Mouse (Mus musculus) forebrain, embryonic 16.5 days (tissue): ENCODE measurements around the gene Tarsl2. TPM values are rescaled to one million over a fixed set of nuclear protein-coding genes. Genes with fewer than 3 reads are reported as not detected.

Experiments
- ATAC-seq: fragments of 200-750 bp; cut with Nextera tagmentation; 2 replicates; pipeline ENCODE4 v1.8.0; 2017; ENCODE audit warnings: mild to moderate bottlenecking, moderate library complexity
- H3K27ac ChIP-seq: fragments of 300-500 bp; sonication (generic); 2 replicates; pipeline ENCODE4 v1.5.1; 2014; ENCODE audit warnings: low read length, control low read depth
- H3K27me3 ChIP-seq: fragments of 300-500 bp; sonication (generic); replicated peaks from 2 replicates; pipeline ENCODE4 v1.6.1; 2014; ENCODE audit warnings: low read length; ENCODE audit not compliant: control insufficient read depth, insufficient read depth
- H3K36me3 ChIP-seq: fragments of 300-500 bp; sonication (generic); 2 replicates; pipeline ENCODE4 v1.6.1; 2014; ENCODE audit not compliant: control insufficient read depth, insufficient read depth
- H3K4me1 ChIP-seq: fragments of 300-500 bp; sonication (generic); replicated peaks from 2 replicates; pipeline ENCODE4 v1.6.1; 2014; ENCODE audit warnings: low read length; ENCODE audit not compliant: control insufficient read depth, insufficient read depth
- H3K4me2 ChIP-seq: fragments of 300-500 bp; sonication (generic); 2 replicates; pipeline ENCODE4 v1.6.1; 2014; ENCODE audit warnings: mild to moderate bottlenecking, low read length, control low read depth
- H3K4me3 ChIP-seq: fragments of 300-500 bp; sonication (generic); replicated peaks from 2 replicates; pipeline ENCODE4 v1.5.1; 2014; ENCODE audit warnings: mild to moderate bottlenecking, low read length, control low read depth
- H3K9ac ChIP-seq: fragments of 300-500 bp; sonication (generic); replicated peaks from 2 replicates; pipeline ENCODE4 v1.6.1; 2014; ENCODE audit warnings: low read depth, low read length, control low read depth
- H3K9me3 ChIP-seq: fragments of 300-500 bp; sonication (generic); 2 replicates; pipeline ENCODE4 v1.6.1; 2016; ENCODE audit warnings: low read length; ENCODE audit not compliant: control insufficient read depth
- WGBS: fragments of 180-500 bp; shearing (Covaris S2); extraction: QIAGEN DNeasy Blood & Tissue Kit; methylation state at CpG from one replicate; pipeline ENCODE4 v1.1.7; 2014; 5-methylcytosine and 5-hydroxymethylcytosine counted together
- polyA plus RNA-seq: library from polyadenylated mRNA; unstranded; fragments of >200 nt; fragmentation: Nextera tagmentation; extraction: Ambion mirVana; gene quantifications from 2 replicates; pipeline ENCODE4 v1.2.1, GENCODE M21; 2015

Gene Tarsl2
- 14.6 and 16.6 TPM in 2 replicates for polyA plus RNA-seq

GRCm38 (mm10) chr7:65644643-65645351 is at the start of gene Tarsl2:
TSS of gene Tarsl2 (plus strand) at chr7:65644898.
- Histone ChIP-seq H3K9me3 (no peaks in the 10 kb centered on the region), H3K27me3 (no peaks in the 10 kb centered on the region), H3K27ac (peak within 1 kb of the TSS; percentile 39), H3K36me3 (peaks cover 7% of the 10 kb centered on the region; the same call in 1 of the 2 replicates), H3K4me1 (peaks cover 15% of the 10 kb centered on the region; the same call in 1 of the 2 replicates), H3K4me2 (peak within 1 kb of the TSS; percentile 66), H3K9ac (peak within 1 kb of the TSS; percentile 65), H3K4me3 (peak within 1 kb of the TSS; percentile 49)
- under 1% methylated on average over 64 of the region's 64 CpGs for WGBS
- ATAC-seq: peak; percentile 95

DNA sequence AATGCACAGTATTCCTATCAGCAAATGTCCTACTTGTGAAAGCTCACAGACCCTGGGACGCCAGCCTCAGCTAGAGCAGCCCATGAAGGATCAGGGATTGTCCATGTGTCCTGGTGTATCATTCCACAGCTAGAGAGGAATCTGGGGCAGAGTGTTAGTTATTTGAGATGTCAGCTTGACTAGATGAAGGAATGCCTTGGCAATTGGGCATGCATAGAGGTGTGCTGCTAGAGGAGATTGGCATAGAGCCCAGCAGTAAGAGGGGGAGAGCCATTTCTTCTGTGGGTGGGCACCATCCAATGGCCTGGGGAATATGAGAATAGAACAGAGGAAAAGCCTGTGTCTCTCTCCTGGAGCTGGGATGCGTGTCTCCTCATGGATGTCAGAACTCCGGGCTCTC is 38.6 kb upstream of the Tarsl2 start:
- 71% methylated on average over 3 of the region's 3 CpGs for WGBS
- no peaks in the 10 kb centered on the region for H3K9me3 ChIP-seq

DNA sequence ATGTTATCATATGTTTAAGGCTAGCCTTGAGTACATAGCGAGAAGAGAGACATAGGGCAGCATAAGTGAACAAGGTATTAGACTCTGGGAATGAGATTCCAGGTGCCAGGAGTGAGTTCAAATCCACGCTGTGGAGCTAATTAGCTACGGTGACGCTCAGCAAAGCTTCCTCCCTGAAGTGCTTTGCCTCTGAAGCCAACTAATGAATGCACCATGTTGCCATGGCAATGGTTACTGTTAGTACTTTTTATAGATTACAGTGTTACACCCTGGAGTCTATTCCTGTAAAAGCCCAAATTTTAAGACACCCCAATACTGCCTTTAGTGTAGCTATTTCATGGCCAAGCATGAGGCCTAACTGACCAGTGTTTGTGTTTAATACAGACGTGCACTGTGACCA is 37.7 kb upstream of the Tarsl2 start:
- no peak overlapping the region for H3K27ac ChIP-seq
- H3K27me3 ChIP-seq: no peaks in the 10 kb centered on the region

More for the DNA sequence above, 38.6 kb upstream of the Tarsl2 start:
- H3K4me1 ChIP-seq: no peaks in the 10 kb centered on the region; the same call in 1 of the 2 replicates
- no peaks in the 10 kb centered on the region for H3K36me3 ChIP-seq
- no peak overlapping the region for H3K9ac ChIP-seq
- no peaks in the 10 kb centered on the region for H3K27me3 ChIP-seq
- no peak for ATAC-seq
- no peak overlapping the region for H3K4me3 ChIP-seq
- no peak overlapping the region for H3K4me2 ChIP-seq
- no peak overlapping the region for H3K27ac ChIP-seq

DNA sequence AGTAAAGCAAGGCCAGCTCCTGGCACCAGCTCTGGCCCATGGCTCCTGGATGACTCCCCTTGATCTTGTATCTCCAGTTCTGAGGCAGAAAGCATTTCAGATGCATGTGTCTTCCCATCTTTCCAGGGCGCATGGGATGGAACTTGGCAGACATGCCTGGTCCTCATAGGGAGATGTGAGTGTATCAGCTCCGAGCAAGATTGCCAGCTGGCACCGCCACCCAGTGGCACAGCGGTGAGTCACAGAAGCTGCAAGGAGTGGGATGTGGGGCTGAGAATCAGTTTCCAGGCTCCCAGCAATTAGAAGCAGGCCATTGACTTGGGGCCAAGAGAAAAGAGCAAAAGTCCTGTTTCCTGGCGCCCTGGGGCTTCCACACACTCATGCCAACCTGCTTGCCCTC is 34.5 kb upstream of the Tarsl2 start:
- peak; percentile 75 for ATAC-seq
- no peaks in the 10 kb centered on the region; the same call in 1 of the 2 replicates for H3K4me1 ChIP-seq
- no peak overlapping the region for H3K4me2 ChIP-seq
- H3K4me3 ChIP-seq: no peak overlapping the region
- H3K27ac ChIP-seq: no peak overlapping the region
- H3K9ac ChIP-seq: no peak overlapping the region
- H3K9me3 ChIP-seq: no peaks in the 10 kb centered on the region
- WGBS: 49% methylated on average over 5 of the region's 5 CpGs
- H3K27me3 ChIP-seq: no peaks in the 10 kb centered on the region
- no peaks in the 10 kb centered on the region for H3K36me3 ChIP-seq

More for the DNA sequence above, 37.7 kb upstream of the Tarsl2 start:
- H3K9ac ChIP-seq: no peak overlapping the region
- H3K4me2 ChIP-seq: no peak overlapping the region
- no peaks in the 10 kb centered on the region; the same call in 1 of the 2 replicates for H3K4me1 ChIP-seq
- no peaks in the 10 kb centered on the region for H3K36me3 ChIP-seq
- 50% methylated on average over 5 of the region's 5 CpGs for WGBS
- no peak overlapping the region for H3K4me3 ChIP-seq
- peak; percentile 67; the same call in 1 of the 2 replicates for ATAC-seq
- no peaks in the 10 kb centered on the region for H3K9me3 ChIP-seq

- no peak for ATAC-seq
- Histone ChIP-seq H3K36me3 (no peaks in the 10 kb centered on the region), H3K27ac (no peak overlapping the region), H3K9me3 (no peaks in the 10 kb centered on the region), H3K4me3 (no peak overlapping the region), H3K4me1 (no peaks in the 10 kb centered on the region; the same call in 1 of the 2 replicates), H3K27me3 (no peaks in the 10 kb centered on the region), H3K9ac (no peak overlapping the region), H3K4me2 (no peak overlapping the region)
- WGBS: 58% methylated on average over 8 of the region's 8 CpGs
These were observed 34.0 kb upstream of the Tarsl2 start for GRCm38 (mm10) chr7:65610673-65611072.

DNA sequence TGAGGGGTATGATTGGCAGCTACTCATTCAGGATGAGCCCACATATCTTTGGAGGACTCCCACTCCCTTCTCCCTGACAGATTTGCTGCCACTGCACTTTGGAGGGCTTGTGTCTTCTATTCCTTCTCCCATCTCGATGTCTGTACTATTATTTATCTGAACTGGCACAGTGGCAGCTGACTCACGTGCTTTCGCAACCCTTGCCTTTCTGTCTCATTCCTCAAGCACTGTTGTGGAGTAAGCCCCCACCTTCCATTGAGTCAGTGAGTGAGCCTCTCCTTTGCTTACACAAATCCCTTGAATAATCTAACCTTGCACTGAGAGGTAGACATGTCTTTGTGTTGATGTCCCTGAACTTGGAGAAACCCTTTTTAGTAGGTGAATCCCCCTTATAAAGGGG is 33.4 kb upstream of the Tarsl2 start:
- Histone ChIP-seq H3K4me2 (no peak overlapping the region), H3K9ac (no peak overlapping the region), H3K36me3 (no peaks in the 10 kb centered on the region), H3K27ac (no peak overlapping the region), H3K4me1 (no peaks in the 10 kb centered on the region; the same call in 1 of the 2 replicates), H3K4me3 (no peak overlapping the region), H3K9me3 (no peaks in the 10 kb centered on the region), H3K27me3 (no peaks in the 10 kb centered on the region)
- no peak for ATAC-seq
- 84% methylated on average over 3 of the region's 3 CpGs for whole genome bisulfite sequencing

DNA sequence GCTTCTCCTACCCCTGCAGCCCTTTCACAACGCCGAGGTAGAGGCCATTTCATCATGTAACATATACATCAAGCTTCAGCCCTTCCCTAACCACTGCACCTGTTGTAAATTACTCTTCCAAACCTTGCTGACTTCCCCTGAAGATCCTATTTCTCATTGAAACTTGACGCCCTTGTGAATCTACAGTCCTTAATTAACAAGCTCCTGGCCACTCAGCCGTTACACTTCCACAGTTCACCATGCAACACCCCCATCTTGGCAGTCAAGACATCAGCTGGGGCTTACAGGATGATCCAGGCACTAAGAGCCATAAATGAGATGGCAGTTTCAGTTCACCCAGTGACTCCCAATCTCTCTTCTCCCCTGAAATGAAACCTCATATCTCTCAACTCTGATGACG is 31.0 kb upstream of the Tarsl2 start:
- Histone ChIP-seq H3K9me3 (no peaks in the 10 kb centered on the region), H3K27me3 (no peaks in the 10 kb centered on the region), H3K4me3 (no peak overlapping the region), H3K27ac (no peak overlapping the region), H3K36me3 (no peaks in the 10 kb centered on the region), H3K4me2 (no peak overlapping the region), H3K9ac (no peak overlapping the region), H3K4me1 (no peaks in the 10 kb centered on the region; the same call in 1 of the 2 replicates)
- no peak for ATAC-seq
- 71% methylated on average over 5 of the region's 5 CpGs for WGBS

DNA sequence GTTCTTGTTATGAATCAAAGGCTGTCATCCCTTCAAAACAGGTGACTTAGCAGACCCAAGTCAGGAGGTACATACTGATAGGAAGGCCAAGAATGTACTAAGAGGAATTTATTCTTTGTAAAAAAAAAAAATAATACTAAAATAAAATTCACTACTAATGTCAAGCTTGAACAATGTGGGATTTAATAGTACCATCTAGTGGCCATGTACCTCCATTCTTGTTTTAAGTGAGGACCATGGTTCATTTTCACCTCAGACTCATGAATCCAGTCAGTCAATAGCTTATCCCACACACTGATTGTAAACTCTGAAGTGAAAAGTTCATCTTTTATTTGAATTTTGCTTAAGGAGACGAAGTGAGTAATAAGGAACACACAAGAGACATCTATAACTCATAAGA is 25.9 kb upstream of the Tarsl2 start:
- Histone ChIP-seq H3K36me3 (no peaks in the 10 kb centered on the region), H3K27ac (no peak overlapping the region), H3K4me1 (no peaks in the 10 kb centered on the region), H3K9ac (no peak overlapping the region), H3K4me3 (no peak overlapping the region), H3K4me2 (no peak overlapping the region), H3K27me3 (no peaks in the 10 kb centered on the region), H3K9me3 (no peaks in the 10 kb centered on the region)
- 70% methylated on average over 1 of the region's 1 CpGs for WGBS
- no peak for ATAC-seq

GRCm38 (mm10) chr7:65620746-65621145 is 24.0 kb upstream of the Tarsl2 start:
- Histone ChIP-seq H3K27me3 (no peaks in the 10 kb centered on the region), H3K4me3 (no peak overlapping the region), H3K27ac (no peak overlapping the region), H3K9me3 (no peaks in the 10 kb centered on the region), H3K36me3 (no peaks in the 10 kb centered on the region), H3K4me1 (no peaks in the 10 kb centered on the region), H3K9ac (no peak overlapping the region), H3K4me2 (no peak overlapping the region)
- WGBS: 84% methylated on average over 7 of the region's 7 CpGs
- ATAC-seq: no peak
